Mouse (Mus musculus) G1E (cell line): ENCODE results near the gene Dna2.

ENCODE experiments used
- CTCF ChIP-seq: IDR thresholded peaks from 2 replicates; pipeline ENCODE4 v1.5.1; 2012; ENCODE audit warnings: low read depth, low read length, inconsistent platforms, mixed read lengths
- GATA1 ChIP-seq: IDR thresholded peaks from 2 replicates; pipeline ENCODE4 v1.6.1; 2012; ENCODE audit warnings: borderline replicate concordance, low read length, inconsistent platforms, mixed read lengths
- POLR2AphosphoS5 ChIP-seq: IDR thresholded peaks from 2 replicates; pipeline ENCODE4 v1.6.1; 2012; ENCODE audit warnings: low read depth, low read length, inconsistent platforms; ENCODE audit not compliant: insufficient replicate concordance
- TAL1 ChIP-seq: conservative IDR thresholded peaks from 2 replicates; pipeline ENCODE4 v1.6.1; 2012; ENCODE audit warnings: low read depth, low read length, inconsistent platforms, mixed read lengths

DNA sequence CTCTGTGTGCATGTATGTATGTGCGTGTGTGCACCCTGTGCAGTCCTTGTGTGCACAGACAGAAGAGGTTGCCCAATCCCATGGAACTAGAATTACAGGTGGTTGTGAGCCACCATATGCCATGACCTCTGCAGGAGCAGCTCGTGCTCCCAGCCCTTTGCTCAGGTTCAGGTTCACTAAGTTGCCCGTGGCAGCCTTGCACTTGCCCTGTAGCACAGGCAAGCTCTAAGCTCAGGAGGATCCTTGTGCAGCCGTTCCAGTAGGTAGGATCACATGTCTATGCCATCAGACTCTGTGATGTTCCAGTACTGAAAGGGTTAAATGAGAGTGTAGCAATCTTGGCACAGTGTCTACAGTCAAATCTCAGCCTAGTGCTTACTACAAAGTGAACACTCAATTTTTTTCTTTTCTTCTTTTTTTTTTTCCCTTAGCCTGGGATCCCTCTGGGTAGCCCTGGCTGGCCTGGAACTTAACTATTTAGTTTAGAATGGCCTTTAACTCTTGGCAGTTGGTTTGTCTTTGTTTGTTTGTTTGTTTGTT lies 22.7 kb upstream of the Dna2 start:
- TF ChIP-seq CTCF: no peak
- TF ChIP-seq GATA1: no peak
- TF ChIP-seq TAL1: no peak
- no peak for TF ChIP-seq POLR2AphosphoS5
